Mouse (Mus musculus): ENCODE data around the gene Faim2. TPM values are rescaled to one million over a fixed set of nuclear protein-coding genes. Genes with fewer than 3 reads are reported as not detected.

The Faim2 gene
- polyA plus RNA-seq, 1 experiment from 2014 or later = not detected

- H3K4me1 ChIP-seq (ENCODE audit: control insufficient read depth, insufficient read depth, low read length) = no peaks in the 10 kb centered on the region
- no peak overlapping the region for H3K4me2 ChIP-seq (replicated peaks; ENCODE audit: low read depth, low read length)
- H3K27ac ChIP-seq (ENCODE audit: low read depth, low read length) = no peak overlapping the region
- H3K9me3 ChIP-seq (ENCODE audit: control insufficient read depth, low read length) = no peaks in the 10 kb centered on the region
- WGBS = 84% methylated on average over 11 of the region's 11 CpGs
- H3K9ac ChIP-seq (ENCODE audit: low read depth, low read length) = no peak overlapping the region
- no peaks in the 10 kb centered on the region for H3K36me3 ChIP-seq (ENCODE audit: control insufficient read depth, insufficient read depth, low read length)
- no peak for ATAC-seq (ENCODE audit: low FRiP score, low TSS enrichment)
- no peak overlapping the region for H3K4me3 ChIP-seq (ENCODE audit: low read length)
- H3K27me3 ChIP-seq (ENCODE audit: control insufficient read depth, insufficient read depth, low read length) = no peaks in the 10 kb centered on the region
Observed at GRCm38 (mm10) chr15:99546596-99546995, 18.6 kb upstream of the Faim2 start.

- no peaks in the 10 kb centered on the region for H3K36me3 ChIP-seq (ENCODE audit: control insufficient read depth, insufficient read depth, low read length)
- ATAC-seq (ENCODE audit: low FRiP score, low TSS enrichment) = no peak
- no peaks in the 10 kb centered on the region for H3K9me3 ChIP-seq (ENCODE audit: control insufficient read depth, low read length)
- no peak overlapping the region for H3K27ac ChIP-seq (ENCODE audit: low read depth, low read length)
- H3K27me3 ChIP-seq (ENCODE audit: control insufficient read depth, insufficient read depth, low read length) = no peaks in the 10 kb centered on the region
- WGBS = 30% methylated on average over 7 of the region's 7 CpGs
- H3K4me3 ChIP-seq (ENCODE audit: low read length) = no peak overlapping the region
- no peaks in the 10 kb centered on the region for H3K4me1 ChIP-seq (ENCODE audit: control insufficient read depth, insufficient read depth, low read length)
- H3K4me2 ChIP-seq (replicated peaks; ENCODE audit: low read depth, low read length) = no peak overlapping the region
- H3K9ac ChIP-seq (ENCODE audit: low read depth, low read length) = no peak overlapping the region
Observed at GRCm38 (mm10) chr15:99544047-99544446, 16.1 kb upstream of the Faim2 start.

GRCm38 (mm10) chr15:99539891-99540290, 11.9 kb upstream of the Faim2 start:
- H3K27ac ChIP-seq (ENCODE audit: low read depth, low read length) = no peak overlapping the region
- H3K27me3 ChIP-seq (ENCODE audit: control insufficient read depth, insufficient read depth, low read length) = no peaks in the 10 kb centered on the region
- no peak overlapping the region for H3K4me2 ChIP-seq (replicated peaks; ENCODE audit: low read depth, low read length)
- H3K4me3 ChIP-seq (ENCODE audit: low read length) = no peak overlapping the region
- no peaks in the 10 kb centered on the region for H3K9me3 ChIP-seq (ENCODE audit: control insufficient read depth, low read length)
- no peaks in the 10 kb centered on the region for H3K36me3 ChIP-seq (ENCODE audit: control insufficient read depth, insufficient read depth, low read length)
- no peaks in the 10 kb centered on the region for H3K4me1 ChIP-seq (ENCODE audit: control insufficient read depth, insufficient read depth, low read length)
- no peak overlapping the region for H3K9ac ChIP-seq (ENCODE audit: low read depth, low read length)
- WGBS = 71% methylated on average over 8 of the region's 8 CpGs
- ATAC-seq (ENCODE audit: low FRiP score, low TSS enrichment) = no peak

- Histone ChIP-seq H3K36me3 (ENCODE audit: control insufficient read depth, insufficient read depth, low read length) (no peaks in the 10 kb centered on the region), H3K9me3 (ENCODE audit: control insufficient read depth, low read length) (no peaks in the 10 kb centered on the region), H3K4me3 (ENCODE audit: low read length) (no peak overlapping the region), H3K27ac (ENCODE audit: low read depth, low read length) (no peak overlapping the region), H3K4me1 (ENCODE audit: control insufficient read depth, insufficient read depth, low read length) (no peaks in the 10 kb centered on the region), H3K4me2 (replicated peaks; ENCODE audit: low read depth, low read length) (no peak overlapping the region), H3K27me3 (ENCODE audit: control insufficient read depth, insufficient read depth, low read length) (no peaks in the 10 kb centered on the region), H3K9ac (ENCODE audit: low read depth, low read length) (no peak overlapping the region)
- ATAC-seq (ENCODE audit: low FRiP score, low TSS enrichment) = no peak
- 43% methylated on average over 11 of the region's 11 CpGs for WGBS
Observed at GRCm38 (mm10) chr15:99536889-99537862, 9.2 kb upstream of the Faim2 start.

- peak; percentile 89 for ATAC-seq (ENCODE audit: low FRiP score, low TSS enrichment)
- Histone ChIP-seq H3K4me3 (ENCODE audit: low read length) (no peak overlapping the region), H3K4me2 (replicated peaks; ENCODE audit: low read depth, low read length) (no peak overlapping the region), H3K9me3 (ENCODE audit: control insufficient read depth, low read length) (no peaks in the 10 kb centered on the region), H3K36me3 (ENCODE audit: control insufficient read depth, insufficient read depth, low read length) (no peaks in the 10 kb centered on the region), H3K4me1 (ENCODE audit: control insufficient read depth, insufficient read depth, low read length) (peaks cover 5% of the 10 kb centered on the region; the same call in 1 of the 2 replicates), H3K9ac (ENCODE audit: low read depth, low read length) (no peak overlapping the region), H3K27ac (ENCODE audit: low read depth, low read length) (no peak overlapping the region), H3K27me3 (ENCODE audit: control insufficient read depth, insufficient read depth, low read length) (no peaks in the 10 kb centered on the region)
- WGBS = 31% methylated on average over 3 of the region's 3 CpGs
Observed at GRCm38 (mm10) chr15:99532023-99532422, 4.1 kb upstream of the Faim2 start.

- WGBS = 32% methylated on average over 6 of the region's 6 CpGs
- no peaks in the 10 kb centered on the region for H3K36me3 ChIP-seq (ENCODE audit: control insufficient read depth, insufficient read depth, low read length)
Observed at GRCm38 (mm10) chr15:99531146-99531545, 3.2 kb upstream of the Faim2 start.

GRCm38 (mm10) chr15:99526681-99527080, 1.3 kb downstream of the Faim2 start:
- H3K27ac ChIP-seq (ENCODE audit: low read depth, low read length) = no peak overlapping the region

More at GRCm38 (mm10) chr15:99531146-99531545, 3.2 kb upstream of the Faim2 start:
- Histone ChIP-seq H3K9ac (ENCODE audit: low read depth, low read length) (no peak overlapping the region), H3K9me3 (ENCODE audit: control insufficient read depth, low read length) (no peaks in the 10 kb centered on the region), H3K4me2 (replicated peaks; ENCODE audit: low read depth, low read length) (no peak overlapping the region), H3K4me3 (ENCODE audit: low read length) (no peak overlapping the region), H3K4me1 (ENCODE audit: control insufficient read depth, insufficient read depth, low read length) (peaks cover 5% of the 10 kb centered on the region; the same call in 1 of the 2 replicates), H3K27me3 (ENCODE audit: control insufficient read depth, insufficient read depth, low read length) (no peaks in the 10 kb centered on the region), H3K27ac (ENCODE audit: low read depth, low read length) (no peak overlapping the region)
- no peak for ATAC-seq (ENCODE audit: low FRiP score, low TSS enrichment)

GRCm38 (mm10) chr15:99520306-99520705, 7.7 kb downstream of the Faim2 start:
- Histone ChIP-seq H3K9me3 (ENCODE audit: control insufficient read depth, low read length) (no peaks in the 10 kb centered on the region), H3K4me2 (replicated peaks; ENCODE audit: low read depth, low read length) (no peak overlapping the region), H3K4me1 (ENCODE audit: control insufficient read depth, insufficient read depth, low read length) (0 out of 2 replicates have a peak, but pooled peaks cover 6% of the 10 kb centered on the region), H3K9ac (ENCODE audit: low read depth, low read length) (no peak overlapping the region), H3K27ac (ENCODE audit: low read depth, low read length) (no peak overlapping the region), H3K27me3 (ENCODE audit: control insufficient read depth, insufficient read depth, low read length) (no peaks in the 10 kb centered on the region; the same call in none of the 2 replicates), H3K36me3 (ENCODE audit: control insufficient read depth, insufficient read depth, low read length) (no peaks in the 10 kb centered on the region), H3K4me3 (ENCODE audit: low read length) (no peak overlapping the region)
- 79% methylated on average over 7 of the region's 7 CpGs for WGBS
- no peak for ATAC-seq (ENCODE audit: low FRiP score, low TSS enrichment)

More at GRCm38 (mm10) chr15:99526681-99527080, 1.3 kb downstream of the Faim2 start:
- H3K4me2 ChIP-seq (replicated peaks; ENCODE audit: low read depth, low read length) = no peak overlapping the region
- no peaks in the 10 kb centered on the region for H3K9me3 ChIP-seq (ENCODE audit: control insufficient read depth, low read length)
- H3K27me3 ChIP-seq (ENCODE audit: control insufficient read depth, insufficient read depth, low read length) = no peaks in the 10 kb centered on the region
- H3K4me3 ChIP-seq (ENCODE audit: low read length) = no peak overlapping the region
- 57% methylated on average over 2 of the region's 2 CpGs for WGBS
- H3K9ac ChIP-seq (ENCODE audit: low read depth, low read length) = no peak overlapping the region
- H3K36me3 ChIP-seq (ENCODE audit: control insufficient read depth, insufficient read depth, low read length) = no peaks in the 10 kb centered on the region
- ATAC-seq (ENCODE audit: low FRiP score, low TSS enrichment) = no peak
- H3K4me1 ChIP-seq (ENCODE audit: control insufficient read depth, insufficient read depth, low read length) = peaks cover 5% of the 10 kb centered on the region; the same call in 1 of the 2 replicates

GRCm38 (mm10) chr15:99519626-99520025, 8.3 kb downstream of the Faim2 start:
- no peak overlapping the region for H3K4me2 ChIP-seq (replicated peaks; ENCODE audit: low read depth, low read length)
- H3K9me3 ChIP-seq (ENCODE audit: control insufficient read depth, low read length) = no peaks in the 10 kb centered on the region
- H3K9ac ChIP-seq (ENCODE audit: low read depth, low read length) = no peak overlapping the region
- no peak overlapping the region for H3K27ac ChIP-seq (ENCODE audit: low read depth, low read length)
- no peak overlapping the region for H3K4me3 ChIP-seq (ENCODE audit: low read length)
- no peak for ATAC-seq (ENCODE audit: low FRiP score, low TSS enrichment)
- H3K36me3 ChIP-seq (ENCODE audit: control insufficient read depth, insufficient read depth, low read length) = no peaks in the 10 kb centered on the region
- 0 out of 2 replicates have a peak, but pooled peaks cover 6% of the 10 kb centered on the region for H3K4me1 ChIP-seq (ENCODE audit: control insufficient read depth, insufficient read depth, low read length)
- 95% methylated on average over 9 of the region's 9 CpGs for WGBS
- no peaks in the 10 kb centered on the region; the same call in none of the 2 replicates for H3K27me3 ChIP-seq (ENCODE audit: control insufficient read depth, insufficient read depth, low read length)

Data from kidney, embryonic 14.5 days (tissue).